Mouse (Mus musculus) heart, embryonic 14.5 days (tissue): ENCODE data around the gene Fgfr2. TPM values are rescaled to one million over a fixed set of nuclear protein-coding genes. Genes with fewer than 3 reads are reported as not detected.

Experiments used
- ATAC-seq: fragments of 200-750 bp; cut with Nextera tagmentation; 2 replicates; pipeline ENCODE4 v1.8.0; 2017; ENCODE audit warnings: low read depth, moderate TSS enrichment; ENCODE audit not compliant: insufficient number of reproducible peaks, insufficient read depth, low FRiP score
- H3K27ac ChIP-seq, 2 experiments: fragments of 200-500 bp in 1 of 2; fragments of 300-500 bp in 1 of 2; sonication (generic) in 1 of 2; replicated peaks in 1 of 2; 2 replicates each; pipeline ENCODE4 v1.5.1; 2012 to 2014; ENCODE audit warnings: low read depth in 2 of 2, low read length in 2 of 2, control low read depth in 1 of 2, mild to moderate bottlenecking in 1 of 2, mixed read lengths in 1 of 2; ENCODE audit not compliant: control insufficient read depth in 1 of 2, insufficient read depth in 1 of 2
- H3K27me3 ChIP-seq: fragments of 300-500 bp; sonication (generic); 2 replicates; pipeline ENCODE4 v1.6.1; 2014; ENCODE audit warnings: mild to moderate bottlenecking, low read length, control low read depth; ENCODE audit not compliant: control insufficient read depth, insufficient read depth
- H3K36me3 ChIP-seq: fragments of 300-500 bp; sonication (generic); 2 replicates; pipeline ENCODE4 v1.6.1; 2014; ENCODE audit warnings: mild to moderate bottlenecking, control low read depth, low read length, mixed read lengths; ENCODE audit not compliant: control insufficient read depth, insufficient read depth
- H3K4me1 ChIP-seq, 2 experiments: fragments of 200-500 bp in 1 of 2; fragments of 300-500 bp in 1 of 2; sonication (generic) in 1 of 2; 2 replicates each; pipeline ENCODE4 v1.6.1; 2012 to 2014; ENCODE audit warnings: low read length in 2 of 2, control low read depth in 1 of 2, mixed read lengths in 1 of 2; ENCODE audit not compliant: control insufficient read depth in 2 of 2, insufficient read depth in 2 of 2
- H3K4me2 ChIP-seq: fragments of 300-500 bp; sonication (generic); 2 replicates; pipeline ENCODE4 v1.6.1; 2014; ENCODE audit warnings: mild to moderate bottlenecking, low read length
- H3K4me3 ChIP-seq, 2 experiments: fragments of 200-500 bp in 1 of 2; fragments of 300-500 bp in 1 of 2; sonication (generic) in 1 of 2; 2 replicates each; pipeline ENCODE4 v1.5.1; 2012 to 2014; ENCODE audit warnings: low read length in 2 of 2, mild to moderate bottlenecking in 2 of 2, control low read depth in 1 of 2, low read depth in 1 of 2, moderate library complexity in 1 of 2; ENCODE audit not compliant: control insufficient read depth in 1 of 2, insufficient read depth in 1 of 2
- H3K9ac ChIP-seq: fragments of 300-500 bp; sonication (generic); 2 replicates; pipeline ENCODE4 v1.6.1; 2014; ENCODE audit warnings: mild to moderate bottlenecking, low read length
- H3K9me3 ChIP-seq: fragments of 300-500 bp; sonication (generic); 2 replicates; pipeline ENCODE4 v1.6.1; 2016; ENCODE audit warnings: low read length, control low read depth; ENCODE audit not compliant: control insufficient read depth
- WGBS: fragments of 180-500 bp; shearing (Covaris S2); extraction: QIAGEN DNeasy Blood & Tissue Kit; methylation state at CpG from one replicate; pipeline ENCODE4 v1.1.7; 2014; 5-methylcytosine and 5-hydroxymethylcytosine counted together
- polyA plus RNA-seq: library from polyadenylated mRNA; unstranded; fragments of >200 nt; fragmentation: Nextera tagmentation; extraction: Ambion mirVana; gene quantifications from 2 replicates; pipeline ENCODE4 v1.2.1, GENCODE M21; 2014

The Fgfr2 gene
- polyA plus RNA-seq, 1 experiment from 2014 or later = 22.4 TPM

GRCm38 (mm10) chr7:130692943-130693799 lies 2430.0 kb downstream of the Fgfr2 start:
- ATAC-seq = peak; percentile 40; the same call in 1 of the 2 replicates
- 1% methylated on average over 19 of the region's 19 CpGs for WGBS
- peaks cover 39 to 80% of the 10 kb centered on the region in 2 experiments for H3K4me1 ChIP-seq
- no peaks in the 10 kb centered on the region for H3K9me3 ChIP-seq
- peak overlapping the region; percentile 83 to 96 for H3K27ac ChIP-seq
- peak overlapping the region; percentile 91 for H3K4me2 ChIP-seq
- peak overlapping the region; percentile 92 for H3K9ac ChIP-seq
- peaks cover 5% of the 10 kb centered on the region; the same call in 1 of the 2 replicates for H3K36me3 ChIP-seq
- no peaks in the 10 kb centered on the region for H3K27me3 ChIP-seq
- H3K4me3 ChIP-seq = peak overlapping the region; percentile 56

GRCm38 (mm10) chr7:130692392-130692942 lies 2430.7 kb downstream of the Fgfr2 start:
- peak; percentile 72 for ATAC-seq

GRCm38 (mm10) chr7:130691931-130692330 lies 2431.2 kb downstream of the Fgfr2 start:
- H3K9ac ChIP-seq = peak overlapping the region; percentile 92
- H3K27ac ChIP-seq = peak overlapping the region; percentile 83 to 96
- peak overlapping the region; percentile 91 for H3K4me2 ChIP-seq
- H3K4me1 ChIP-seq = peaks cover 41 to 76% of the 10 kb centered on the region in 2 experiments
- H3K27me3 ChIP-seq = no peaks in the 10 kb centered on the region
- H3K4me3 ChIP-seq = peak overlapping the region; percentile 56; a peak in 2 of 4 replicates
- ATAC-seq = no peak
- WGBS = 26% methylated on average over 2 of the region's 2 CpGs
- no peaks in the 10 kb centered on the region for H3K9me3 ChIP-seq
- peaks cover under 1% of the 10 kb centered on the region; the same call in 1 of the 2 replicates for H3K36me3 ChIP-seq

More at GRCm38 (mm10) chr7:130692392-130692942, 2430.7 kb downstream of the Fgfr2 start:
- Histone ChIP-seq H3K4me3 (peak overlapping the region; percentile 56), H3K9me3 (no peaks in the 10 kb centered on the region), H3K27me3 (no peaks in the 10 kb centered on the region), H3K9ac (peak overlapping the region; percentile 92), H3K36me3 (peaks cover 5% of the 10 kb centered on the region; the same call in 1 of the 2 replicates), H3K4me1 (peaks cover 37 to 75% of the 10 kb centered on the region in 2 experiments), H3K4me2 (peak overlapping the region; percentile 91), H3K27ac (peak overlapping the region; percentile 83 to 96)
- 1% methylated on average over 39 of the region's 39 CpGs for WGBS

GRCm38 (mm10) chr7:130690869-130691268 lies 2432.3 kb downstream of the Fgfr2 start:
- 60% methylated on average over 6 of the region's 6 CpGs for WGBS

GRCm38 (mm10) chr7:130688601-130689000 lies 2434.5 kb downstream of the Fgfr2 start:
- H3K36me3 ChIP-seq = no peaks in the 10 kb centered on the region
- H3K4me1 ChIP-seq = peaks cover 29 to 47% of the 10 kb centered on the region in 2 experiments
- no peaks in the 10 kb centered on the region for H3K9me3 ChIP-seq
- H3K27me3 ChIP-seq = no peaks in the 10 kb centered on the region
- H3K9ac ChIP-seq = no peak overlapping the region
- H3K27ac ChIP-seq = no peak overlapping the region
- no peak for ATAC-seq
- 88% methylated on average over 4 of the region's 4 CpGs for WGBS
- H3K4me2 ChIP-seq = no peak overlapping the region
- no peak overlapping the region for H3K4me3 ChIP-seq

More at GRCm38 (mm10) chr7:130690869-130691268, 2432.3 kb downstream of the Fgfr2 start:
- H3K9ac ChIP-seq = peak overlapping the region; percentile 17; the same call in 1 of the 2 replicates
- no peak overlapping the region for H3K4me3 ChIP-seq
- no peaks in the 10 kb centered on the region for H3K9me3 ChIP-seq
- no peaks in the 10 kb centered on the region for H3K27me3 ChIP-seq
- H3K4me2 ChIP-seq = no peak overlapping the region
- no peaks in the 10 kb centered on the region for H3K36me3 ChIP-seq
- peaks cover 42 to 68% of the 10 kb centered on the region in 2 experiments for H3K4me1 ChIP-seq
- no peak for ATAC-seq
- no peak overlapping the region for H3K27ac ChIP-seq

- Histone ChIP-seq H3K4me2 (0 out of 2 replicates have a peak overlapping the region, but pooled peaks have one; percentile 9), H3K27ac (peak overlapping the region; percentile 61 to 77), H3K4me1 (peaks cover 11 to 38% of the 10 kb centered on the region in 2 experiments), H3K9me3 (no peaks in the 10 kb centered on the region), H3K9ac (no peak overlapping the region; the same call in 1 of the 2 replicates), H3K36me3 (peaks cover 20% of the 10 kb centered on the region; the same call in 1 of the 2 replicates), H3K27me3 (no peaks in the 10 kb centered on the region), H3K4me3 (no peak overlapping the region)
- 12% methylated on average over 4 of the region's 4 CpGs for WGBS
- ATAC-seq = peak; percentile 75
Measured at GRCm38 (mm10) chr7:130681798-130682197, 2441.4 kb downstream of the Fgfr2 start.

GRCm38 (mm10) chr7:130678414-130678813 lies 2444.7 kb downstream of the Fgfr2 start:
- H3K27ac ChIP-seq = no peak overlapping the region
- H3K36me3 ChIP-seq = peaks cover 41% of the 10 kb centered on the region
- H3K9me3 ChIP-seq = no peaks in the 10 kb centered on the region
- H3K4me1 ChIP-seq = peaks cover 16 to 44% of the 10 kb centered on the region in 2 experiments
- H3K4me2 ChIP-seq = no peak overlapping the region
- H3K9ac ChIP-seq = no peak overlapping the region
- no peak overlapping the region for H3K4me3 ChIP-seq
- no peak for ATAC-seq
- no peaks in the 10 kb centered on the region for H3K27me3 ChIP-seq
- 82% methylated on average over 6 of the region's 6 CpGs for WGBS
